Mouse (Mus musculus) lung, adult 2 months (tissue): Measurements from ENCODE around the gene Angptl2. TPM values are rescaled to one million over a fixed set of nuclear protein-coding genes. Genes with fewer than 3 reads are reported as not detected.

Source experiments
- DNase-seq: peaks from one replicate; pipeline ENCODE4 v3.0.0; 2022
- H3K4me1 ChIP-seq: fragments of 200-500 bp; 2 replicates; pipeline ENCODE4 v1.6.1; 2011; ENCODE audit warnings: low read length; ENCODE audit not compliant: control insufficient read depth, insufficient read depth
- H3K4me3 ChIP-seq: fragments of 200-500 bp; replicated peaks from 2 replicates; pipeline ENCODE3; 2011; ENCODE audit warnings: low read depth, mild to moderate bottlenecking, control low read depth, low read length; ENCODE audit errors: extremely low read depth
- CTCF ChIP-seq: fragments of 200-500 bp; IDR thresholded peaks from 2 replicates; pipeline ENCODE4 v1.5.1; 2011; ENCODE audit warnings: mild to moderate bottlenecking, low read length, control low read depth; ENCODE audit not compliant: insufficient read depth
- POLR2A ChIP-seq: fragments of 200-500 bp; IDR thresholded peaks from 2 replicates; pipeline ENCODE4 v1.6.1; 2011; ENCODE audit warnings: low read depth, mild to moderate bottlenecking, control low read depth, low read length, borderline replicate concordance; ENCODE audit errors: extremely low read depth
- WGBS: fragments of 180-500 bp; shearing (Covaris S2); methylation state at CpG from one replicate; pipeline ENCODE4 v1.1.7; 2018; 5-methylcytosine and 5-hydroxymethylcytosine counted together
- polyA plus RNA-seq: library from polyadenylated mRNA; depleted of rRNA; stranded (reverse); fragments of >200 nt; gene quantifications from 2 replicates; pipeline ENCODE4 v1.2.3, GENCODE M21; 2012; rRNA removed

Gene Angptl2
- 76.0 and 98.5 TPM in 2 replicates for polyA plus RNA-seq

DNA sequence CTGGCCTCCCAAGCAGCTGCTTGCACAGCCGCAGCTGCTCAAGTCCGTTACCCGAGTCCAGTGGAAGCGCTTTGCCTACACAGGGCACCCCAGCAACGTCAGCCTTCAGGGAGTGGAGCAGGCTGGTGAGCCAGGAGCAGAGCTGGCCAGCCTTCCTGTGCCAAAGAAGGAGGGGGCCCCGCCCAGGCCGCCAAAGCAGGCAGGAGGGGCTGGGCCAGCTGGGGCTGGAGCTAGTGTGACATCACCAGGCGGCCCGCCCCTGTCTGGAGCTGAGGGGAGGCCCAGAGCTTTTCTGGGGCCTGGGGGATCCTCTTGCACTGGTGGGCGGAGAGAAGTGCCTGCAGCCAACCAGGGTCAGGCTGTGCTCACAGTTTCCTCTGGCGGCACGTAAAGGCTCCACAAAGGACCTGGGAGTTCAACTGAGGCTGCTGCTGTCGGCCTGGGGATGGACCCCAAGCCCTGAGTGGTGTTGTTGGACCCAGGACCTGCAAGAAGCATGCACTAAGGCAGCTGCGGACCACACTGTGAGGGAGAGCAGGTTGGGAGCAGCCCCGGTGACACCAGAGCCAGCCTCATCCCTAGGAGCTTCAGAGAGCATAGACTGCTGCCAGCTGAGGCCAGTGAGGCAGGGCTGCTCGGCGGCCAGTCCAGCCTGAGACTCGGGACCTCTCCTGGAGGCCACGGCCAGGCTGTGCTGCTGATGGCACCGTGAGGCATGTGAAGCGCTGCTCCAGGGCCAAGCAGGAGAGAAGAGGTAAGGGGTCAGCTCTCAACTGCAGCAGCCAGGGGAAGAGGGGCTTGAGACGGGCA, at the start of gene Angptl2:
TSS of gene Angptl2 (plus strand) at position 370 of the 810 bp plus-strand sequence.
- peaks cover 15% of the 10 kb centered on the region for H3K4me1 ChIP-seq

DNA sequence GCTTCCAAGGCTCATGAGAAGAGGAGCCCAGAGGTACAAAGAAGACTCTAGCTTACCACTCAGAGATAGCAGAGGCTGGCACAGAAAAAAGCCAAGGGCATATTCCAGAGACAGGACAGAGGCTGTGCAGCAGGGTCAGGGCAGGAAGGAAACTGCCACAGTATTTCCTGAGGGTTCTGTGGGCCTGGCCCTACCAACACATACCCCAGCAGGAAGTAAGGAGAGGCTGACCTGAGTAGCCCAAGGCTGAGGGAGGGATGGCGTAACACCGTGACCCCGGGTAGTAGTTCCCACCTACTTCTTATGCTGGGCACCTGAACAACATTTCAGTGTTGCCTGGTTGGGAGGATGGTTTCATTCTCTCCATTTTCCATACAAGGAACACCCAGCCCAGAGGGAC, 48.8 kb upstream of the Angptl2 start:
- 57% methylated on average over 3 of the region's 3 CpGs for WGBS
- no peak overlapping the region for H3K4me3 ChIP-seq
- TF ChIP-seq CTCF = no peak
- no peak for TF ChIP-seq POLR2A
- peaks cover 4% of the 10 kb centered on the region; the same call in 1 of the 2 replicates for H3K4me1 ChIP-seq
- DNase-seq = no peak

More for the DNA sequence above, at the start of gene Angptl2:
- peak within 1 kb of the TSS; percentile 64 for H3K4me3 ChIP-seq
- 11% methylated on average over 22 of the region's 22 CpGs for WGBS
- peak; percentile 79; the same call in 1 of the 2 replicates for TF ChIP-seq POLR2A
- no peak for TF ChIP-seq CTCF
- peak; percentile 78 for DNase-seq

GRCm38 (mm10) chr2:33169445-33169844, 46.4 kb upstream of the Angptl2 start:
- peaks cover 4% of the 10 kb centered on the region; the same call in 1 of the 2 replicates for H3K4me1 ChIP-seq
- TF ChIP-seq POLR2A (no peak), CTCF (no peak)
- WGBS = 86% methylated on average over 6 of the region's 6 CpGs
- no peak overlapping the region for H3K4me3 ChIP-seq
- no peak for DNase-seq

- TF ChIP-seq CTCF = no peak
- no peak for TF ChIP-seq POLR2A
- no peak overlapping the region for H3K4me3 ChIP-seq
- H3K4me1 ChIP-seq = no peaks in the 10 kb centered on the region
- no peak for DNase-seq
- WGBS = 64% methylated on average over 10 of the region's 10 CpGs
Measured at GRCm38 (mm10) chr2:33170777-33171565, 44.9 kb upstream of the Angptl2 start.

DNA sequence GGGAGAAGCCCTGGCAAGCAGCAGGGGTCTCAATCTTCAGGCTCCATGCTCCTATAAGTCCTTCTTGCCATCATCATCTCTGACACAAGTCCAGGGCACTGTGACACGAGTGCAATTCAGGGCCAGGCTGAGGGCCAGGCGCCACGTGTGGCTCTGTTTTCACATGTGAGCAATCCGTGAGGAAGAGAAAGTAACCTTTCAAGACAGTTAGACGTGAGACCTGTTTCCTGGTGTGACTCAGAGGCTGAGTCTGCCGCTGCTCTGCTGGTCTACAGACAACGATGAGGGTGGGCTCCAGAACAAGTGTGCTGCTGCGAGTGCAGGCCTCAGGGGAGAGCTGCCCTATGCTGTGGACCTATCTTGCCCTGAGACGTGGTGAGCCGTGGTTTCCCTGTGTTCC, 42.7 kb upstream of the Angptl2 start:
- TF ChIP-seq CTCF (no peak), POLR2A (no peak)
- DNase-seq = no peak
- WGBS = 65% methylated on average over 10 of the region's 10 CpGs
- H3K4me1 ChIP-seq = no peaks in the 10 kb centered on the region
- H3K4me3 ChIP-seq = no peak overlapping the region

DNA sequence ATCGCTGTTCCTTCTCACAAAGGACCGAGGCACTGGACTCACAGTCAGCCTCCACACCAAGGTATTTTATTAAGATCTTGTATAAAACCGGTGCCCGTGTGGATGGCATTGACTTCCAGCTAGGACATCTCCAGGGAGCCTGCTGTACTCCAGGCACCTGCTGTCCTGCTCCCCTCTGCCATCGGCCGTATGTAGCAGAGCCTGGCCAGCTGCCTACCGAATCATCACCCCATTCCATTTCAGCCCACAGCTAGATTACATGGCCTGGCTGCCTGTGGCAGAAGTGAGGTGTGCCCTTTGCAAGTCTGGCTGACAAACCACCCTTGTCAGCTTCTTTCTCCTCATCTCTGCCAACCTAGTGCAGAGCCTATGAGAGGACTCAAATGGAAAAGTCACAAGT, 42.2 kb upstream of the Angptl2 start:
- no peaks in the 10 kb centered on the region for H3K4me1 ChIP-seq
- H3K4me3 ChIP-seq = no peak overlapping the region
- DNase-seq = no peak
- 93% methylated on average over 7 of the region's 7 CpGs for WGBS
- TF ChIP-seq POLR2A = no peak
- no peak for TF ChIP-seq CTCF

DNA sequence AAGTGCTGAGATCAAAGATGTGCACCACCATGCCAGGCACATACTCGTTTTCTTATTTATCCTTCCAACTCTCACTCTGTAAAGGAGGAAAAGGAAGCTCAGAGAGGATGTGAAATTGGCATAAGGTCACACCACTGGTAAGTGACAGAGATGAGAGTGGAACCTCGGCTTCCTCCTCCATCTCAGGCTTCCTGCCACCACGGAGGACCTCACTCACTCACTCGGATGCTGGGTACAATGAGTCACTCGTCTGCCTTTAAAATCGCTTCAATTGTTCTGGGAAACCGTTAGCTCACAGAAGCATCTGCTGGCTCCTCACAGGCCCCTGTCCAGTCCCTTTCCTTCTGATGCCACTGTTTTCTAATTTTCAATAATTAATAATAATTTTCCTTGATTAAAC, 39.4 kb upstream of the Angptl2 start:
- Histone ChIP-seq H3K4me3 (no peak overlapping the region), H3K4me1 (no peaks in the 10 kb centered on the region)
- DNase-seq = no peak
- TF ChIP-seq CTCF (no peak), POLR2A (no peak)
- WGBS = 35% methylated on average over 7 of the region's 7 CpGs

DNA sequence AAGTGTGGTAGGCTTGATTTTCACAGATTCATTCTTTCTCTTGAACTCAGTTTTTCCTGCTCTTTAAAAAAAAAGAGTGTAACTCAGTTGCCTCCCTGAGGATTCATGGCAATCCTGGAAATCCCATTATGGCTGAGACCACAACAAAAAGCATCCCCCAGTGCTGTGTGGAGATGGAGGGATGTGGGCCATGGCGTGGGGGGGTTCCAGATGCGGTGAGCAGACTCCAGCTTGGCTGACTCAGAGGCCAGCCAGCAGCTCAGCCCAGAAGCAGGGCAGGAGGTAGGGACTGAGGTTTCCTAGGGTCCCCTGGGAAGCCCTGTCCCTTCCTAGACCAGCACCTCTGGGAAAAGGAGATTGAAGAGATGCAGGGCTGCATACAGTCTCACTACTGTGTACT, 38.9 kb upstream of the Angptl2 start:
- Histone ChIP-seq H3K4me1 (no peaks in the 10 kb centered on the region), H3K4me3 (no peak overlapping the region)
- TF ChIP-seq POLR2A = no peak
- no peak for TF ChIP-seq CTCF
- no peak for DNase-seq
- WGBS = 77% methylated on average over 2 of the region's 2 CpGs

GRCm38 (mm10) chr2:33177443-33178242, 38.2 kb upstream of the Angptl2 start:
- TF ChIP-seq CTCF (no peak), POLR2A (no peak)
- WGBS = 76% methylated on average over 12 of the region's 12 CpGs
- no peak overlapping the region for H3K4me3 ChIP-seq
- DNase-seq = no peak
- H3K4me1 ChIP-seq = no peaks in the 10 kb centered on the region
